Mouse (Mus musculus): ENCODE measurements around the gene Ppp1r7. TPM values are rescaled to one million over a fixed set of nuclear protein-coding genes. Genes with fewer than 3 reads are reported as not detected.
A peak's percentile ranks its signal among the peaks of the same experiment; 100 is the strongest.

Gene Ppp1r7
- polyA plus RNA-seq, 1 experiment from 2014 or later: 47.9 TPM

DNA sequence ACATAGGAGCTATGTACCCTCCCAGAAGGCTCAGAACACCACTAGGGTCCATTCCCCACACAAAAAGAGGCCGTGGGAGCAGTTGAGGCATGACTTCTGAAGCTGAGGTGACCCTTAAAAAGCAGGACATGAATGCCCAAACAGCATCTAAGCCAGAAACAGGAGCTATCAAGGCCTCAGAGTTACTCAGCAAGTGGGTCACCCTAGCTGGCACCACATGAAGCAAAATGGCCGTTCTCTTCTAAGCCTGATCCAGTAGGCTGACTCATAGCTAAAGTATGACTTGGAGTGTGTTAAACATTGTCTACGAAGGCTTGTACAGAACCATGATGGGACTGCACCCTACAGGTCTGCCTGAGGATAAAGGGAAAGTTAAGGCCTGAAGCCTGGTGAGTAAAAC is 16.2 kb upstream of the Ppp1r7 start:
- no peaks in the 10 kb centered on the region for H3K27me3 ChIP-seq (ENCODE audit: insufficient read depth, low read length)
- ATAC-seq (replicated peaks; ENCODE audit: low FRiP score, low read depth) (0 out of 2 replicates have a peak, but pooled peaks have one; percentile 61), DNase-seq (ENCODE audit: low spot score) (no peak)
- H3K4me2 ChIP-seq (ENCODE audit: low read length): no peak overlapping the region
- no peak overlapping the region for H3K4me3 ChIP-seq (replicated peaks; ENCODE audit: low read depth, low read length)
- no peaks in the 10 kb centered on the region for H3K4me1 ChIP-seq (replicated peaks; ENCODE audit: insufficient read depth, low read length)
- no peak overlapping the region for H3K9ac ChIP-seq (ENCODE audit: low read depth, low read length)
- no peak overlapping the region for H3K27ac ChIP-seq
- no peak for TF ChIP-seq CTCF (IDR thresholded peaks at IDR 0.05; ENCODE audit: low read depth)
- H3K9me3 ChIP-seq (replicated peaks; ENCODE audit: low read length): no peaks in the 10 kb centered on the region
- WGBS: 86% methylated on average over 3 of the region's 3 CpGs
- H3K36me3 ChIP-seq (ENCODE audit: insufficient read depth, low read length): peaks cover 40% of the 10 kb centered on the region

DNA sequence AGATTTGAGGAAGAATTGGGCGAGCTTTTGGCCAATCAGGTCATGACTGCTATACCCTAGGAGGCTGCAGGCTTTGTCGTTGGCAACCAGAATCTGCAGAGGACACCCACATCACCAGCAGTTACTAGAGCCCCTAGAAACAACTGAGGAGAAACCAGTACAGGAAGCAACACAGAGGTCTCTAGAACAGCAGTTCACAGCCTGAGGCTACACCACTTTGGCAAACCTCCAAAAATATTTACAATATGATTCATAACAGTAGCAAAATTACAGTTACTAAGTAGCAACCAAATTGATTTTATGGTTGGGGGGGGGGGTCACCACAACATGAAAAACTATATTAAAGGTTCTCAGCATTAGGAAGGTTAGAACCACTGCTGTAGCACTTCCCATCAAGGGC is 8.0 kb upstream of the Ppp1r7 start:
- Histone ChIP-seq H3K4me3 (replicated peaks; ENCODE audit: low read depth, low read length) (no peak overlapping the region), H3K9ac (ENCODE audit: low read depth, low read length) (no peak overlapping the region), H3K4me1 (replicated peaks; ENCODE audit: insufficient read depth, low read length) (no peaks in the 10 kb centered on the region), H3K27me3 (ENCODE audit: insufficient read depth, low read length) (no peaks in the 10 kb centered on the region), H3K27ac (no peak overlapping the region), H3K4me2 (ENCODE audit: low read length) (no peak overlapping the region), H3K36me3 (ENCODE audit: insufficient read depth, low read length) (0 out of 2 replicates have a peak, but pooled peaks cover 3% of the 10 kb centered on the region), H3K9me3 (replicated peaks; ENCODE audit: low read length) (no peaks in the 10 kb centered on the region)
- no peak for TF ChIP-seq CTCF (IDR thresholded peaks at IDR 0.05; ENCODE audit: low read depth)
- DNase-seq (ENCODE audit: low spot score) (peak; percentile 4), ATAC-seq (replicated peaks; ENCODE audit: low FRiP score, low read depth) (no peak)
- WGBS: 66% methylated on average over 2 of the region's 2 CpGs

DNA sequence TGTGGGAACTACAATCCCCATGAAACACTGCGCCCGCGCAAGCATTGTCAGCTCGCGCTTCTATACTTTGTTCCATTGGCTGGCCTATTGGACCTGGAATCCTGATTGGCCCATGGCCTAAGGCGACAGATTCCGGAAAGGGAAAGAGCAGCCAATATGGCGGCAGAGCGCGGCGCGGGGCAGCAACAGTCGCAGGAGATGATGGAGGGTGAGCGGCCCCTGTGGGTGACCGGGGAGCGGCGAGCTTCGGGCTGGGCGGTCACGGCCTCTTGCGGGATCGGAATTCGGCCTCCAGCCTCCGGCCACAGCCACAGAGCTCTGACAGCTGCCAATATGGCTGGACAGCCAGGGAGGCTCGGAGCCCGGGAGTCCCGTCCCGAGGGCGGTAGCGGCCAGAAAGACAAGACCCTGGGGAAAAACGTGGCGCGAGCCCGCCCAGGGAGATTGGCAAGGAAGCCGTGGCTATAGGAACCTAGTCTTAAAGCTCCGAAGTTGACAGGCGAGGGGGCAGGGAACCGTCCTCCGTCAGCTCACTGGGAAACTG is 922 bp downstream of the Ppp1r7 start:
- under 1% methylated on average over 39 of the region's 39 CpGs for WGBS

DNA sequence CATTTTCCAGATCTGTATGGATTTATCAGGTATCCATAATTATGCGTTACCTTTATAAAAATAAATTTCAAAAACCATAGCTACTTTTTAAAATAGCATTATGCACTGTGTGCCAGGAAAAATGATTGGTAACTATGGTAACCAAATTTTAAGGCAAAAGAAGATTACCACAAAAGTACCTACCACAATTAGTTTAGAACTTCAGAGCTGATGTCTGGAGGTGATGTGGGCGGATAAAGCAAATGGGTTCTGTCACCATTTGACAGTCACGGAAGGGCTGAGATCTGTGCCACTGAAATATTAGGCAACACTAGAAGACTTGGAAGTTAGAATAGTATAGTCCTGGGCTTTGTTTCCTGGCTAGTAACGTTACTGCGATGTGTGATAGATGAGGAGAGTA is 4.5 kb downstream of the Ppp1r7 start:
- no peak overlapping the region for H3K4me3 ChIP-seq (replicated peaks; ENCODE audit: low read depth, low read length)
- TF ChIP-seq CTCF (IDR thresholded peaks at IDR 0.05; ENCODE audit: low read depth): no peak
- 90% methylated on average over 5 of the region's 5 CpGs for WGBS

More for the DNA sequence above, 922 bp downstream of the Ppp1r7 start:
- 0 out of 2 replicates have a peak, but pooled peaks cover 10% of the 10 kb centered on the region for H3K36me3 ChIP-seq (ENCODE audit: insufficient read depth, low read length)
- DNase-seq (ENCODE audit: low spot score) (peak; percentile 99), ATAC-seq (replicated peaks; ENCODE audit: low FRiP score, low read depth) (peak; percentile 95)
- H3K4me3 ChIP-seq (replicated peaks; ENCODE audit: low read depth, low read length): peak overlapping the region; percentile 60
- H3K4me2 ChIP-seq (ENCODE audit: low read length): peak overlapping the region; percentile 80
- no peaks in the 10 kb centered on the region for H3K27me3 ChIP-seq (ENCODE audit: insufficient read depth, low read length)
- H3K9ac ChIP-seq (ENCODE audit: low read depth, low read length): peak overlapping the region; percentile 61
- H3K9me3 ChIP-seq (replicated peaks; ENCODE audit: low read length): no peaks in the 10 kb centered on the region
- peak overlapping the region; percentile 5; the same call in 1 of the 2 replicates for H3K27ac ChIP-seq
- peak; percentile 62 for TF ChIP-seq CTCF (IDR thresholded peaks at IDR 0.05; ENCODE audit: low read depth)
- 0 out of 2 replicates have a peak, but pooled peaks cover 3% of the 10 kb centered on the region for H3K4me1 ChIP-seq (replicated peaks; ENCODE audit: insufficient read depth, low read length)

GRCm38 (mm10) chr1:93349701-93350100 is 7.0 kb downstream of the Ppp1r7 start:
- H3K4me2 ChIP-seq (ENCODE audit: low read length): no peak overlapping the region
- peaks cover 50% of the 10 kb centered on the region for H3K36me3 ChIP-seq (ENCODE audit: insufficient read depth, low read length)
- WGBS: 36% methylated on average over 4 of the region's 4 CpGs
- H3K4me1 ChIP-seq (replicated peaks; ENCODE audit: insufficient read depth, low read length): no peaks in the 10 kb centered on the region
- no peak overlapping the region for H3K4me3 ChIP-seq (replicated peaks; ENCODE audit: low read depth, low read length)
- H3K9ac ChIP-seq (ENCODE audit: low read depth, low read length): no peak overlapping the region
- no peak overlapping the region for H3K27ac ChIP-seq
- no peaks in the 10 kb centered on the region for H3K27me3 ChIP-seq (ENCODE audit: insufficient read depth, low read length)
- DNase-seq (ENCODE audit: low spot score) (no peak), ATAC-seq (replicated peaks; ENCODE audit: low FRiP score, low read depth) (no peak)
- TF ChIP-seq CTCF (IDR thresholded peaks at IDR 0.05; ENCODE audit: low read depth): no peak
- H3K9me3 ChIP-seq (replicated peaks; ENCODE audit: low read length): no peaks in the 10 kb centered on the region

More for the DNA sequence above, 4.5 kb downstream of the Ppp1r7 start:
- H3K36me3 ChIP-seq (ENCODE audit: insufficient read depth, low read length): peaks cover 30% of the 10 kb centered on the region; the same call in 1 of the 2 replicates
- H3K9ac ChIP-seq (ENCODE audit: low read depth, low read length): no peak overlapping the region
- DNase-seq (ENCODE audit: low spot score) (no peak), ATAC-seq (replicated peaks; ENCODE audit: low FRiP score, low read depth) (no peak)
- no peak overlapping the region for H3K4me2 ChIP-seq (ENCODE audit: low read length)
- H3K27me3 ChIP-seq (ENCODE audit: insufficient read depth, low read length): no peaks in the 10 kb centered on the region
- H3K27ac ChIP-seq: no peak overlapping the region
- H3K4me1 ChIP-seq (replicated peaks; ENCODE audit: insufficient read depth, low read length): 0 out of 2 replicates have a peak, but pooled peaks cover 3% of the 10 kb centered on the region
- no peaks in the 10 kb centered on the region for H3K9me3 ChIP-seq (replicated peaks; ENCODE audit: low read length)

DNA sequence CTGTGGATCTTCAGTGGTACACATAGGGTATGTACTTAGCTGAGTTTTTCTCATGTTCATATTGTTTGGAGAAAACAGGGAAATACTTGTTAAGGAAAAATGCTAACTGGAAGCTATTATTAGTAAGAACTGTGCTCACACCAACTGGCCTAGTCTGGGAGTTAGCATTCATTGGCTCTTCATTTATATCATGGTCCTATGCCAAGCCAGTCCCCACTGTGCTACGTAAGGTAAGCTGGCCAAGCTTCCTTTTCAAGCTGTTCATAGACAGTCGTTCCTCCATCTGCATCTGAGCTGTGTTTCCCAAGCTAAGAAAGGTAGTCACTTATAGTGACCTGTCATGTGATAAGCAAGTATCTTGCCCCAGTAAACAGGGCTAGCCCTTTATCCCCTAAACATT is 10.1 kb downstream of the Ppp1r7 start:
- Histone ChIP-seq H3K9ac (ENCODE audit: low read depth, low read length) (no peak overlapping the region), H3K4me2 (ENCODE audit: low read length) (no peak overlapping the region), H3K36me3 (ENCODE audit: insufficient read depth, low read length) (peaks cover 59% of the 10 kb centered on the region), H3K27me3 (ENCODE audit: insufficient read depth, low read length) (no peaks in the 10 kb centered on the region), H3K27ac (no peak overlapping the region), H3K9me3 (replicated peaks; ENCODE audit: low read length) (no peaks in the 10 kb centered on the region), H3K4me3 (replicated peaks; ENCODE audit: low read depth, low read length) (no peak overlapping the region), H3K4me1 (replicated peaks; ENCODE audit: insufficient read depth, low read length) (no peaks in the 10 kb centered on the region)
- no peak for TF ChIP-seq CTCF (IDR thresholded peaks at IDR 0.05; ENCODE audit: low read depth)
- ATAC-seq (replicated peaks; ENCODE audit: low FRiP score, low read depth) (no peak), DNase-seq (ENCODE audit: low spot score) (no peak)
- 89% methylated on average over 2 of the region's 2 CpGs for WGBS

Measured in kidney, postnatal 0 days (tissue).